Comparison of ENCODE assay signal across 17 mouse cellular contexts in genomic region chr13:68820858-68821579, GRCm38 (mm10).
A peak's percentile ranks its signal among the peaks of the same experiment; 100 is the strongest.
DNase-seq lines count a peak whose midpoint lies in the region; ATAC-seq and TF ChIP-seq lines count a peak whose summit lies in the region.
"Had no signal": no experiment of that assay in that cellular context is flagged by ENCODE, and none has a peak within 500 bp of the region (broad histone marks: within the 10 kb centered on the region; RNA-seq: fewer than 3 reads in every experiment).

No protein-coding gene starts in this region.

- H3K4me2 ChIP-seq in liver, embryonic 12.5 days: no peak overlapping the region
- no peak overlapping the region for H3K4me2 ChIP-seq in limb, embryonic 15.5 days
- H3K4me2 ChIP-seq: limb, embryonic 12.5 days; midbrain, embryonic 12.5 days had no signal

- intact Hi-C loops in heart, postnatal 10 days (cut with DNase I): no loop called here

- H3K27me3 ChIP-seq in heart, embryonic 10.5 days (ENCODE audit: insufficient read depth, poor library complexity, severe bottlenecking): no peaks in the 10 kb centered on the region
- no peaks in the 10 kb centered on the region for H3K27me3 ChIP-seq in liver, adult 2 months (ENCODE audit: control insufficient read depth, insufficient read depth, low read length)
- H3K27me3 ChIP-seq in liver, embryonic 12.5 days (replicated peaks): no peaks in the 10 kb centered on the region
- no peaks in the 10 kb centered on the region for H3K27me3 ChIP-seq in limb, embryonic 15.5 days
- H3K27me3 ChIP-seq: limb, embryonic 12.5 days; midbrain, embryonic 12.5 days had no signal

- TF ChIP-seq CTCF in liver, adult 2 months (IDR thresholded peaks at IDR 0.05; ENCODE audit: low read depth, low read length): no peak

- ATAC-seq in liver, embryonic 12.5 days: no peak
- ATAC-seq in limb, embryonic 15.5 days (ENCODE audit: insufficient number of reproducible peaks, low FRiP score, low TSS enrichment, low read depth): peak; percentile 73
- no peak for ATAC-seq in frontal cortex, adult (ENCODE audit: low TSS enrichment)
- ATAC-seq: inflammation-experienced regulatory T-cells, adult 6 months had no signal

- peak; percentile 7 to 18 for DNase-seq in heart, postnatal 10 days
- no peak for DNase-seq in heart, embryonic 10.5 days (ENCODE audit: low spot score)
- DNase-seq in liver, adult 2 months (ENCODE audit: extremely low read depth, low read depth, low spot score): peak; percentile 5
- DNase-seq in lung, postnatal 36 days: peak; percentile 54
- no peak for DNase-seq in right cerebral cortex, adult 2 months (ENCODE audit: low spot score in 2 of 2)
- DNase-seq: cerebellum, postnatal 25 days; thymus, postnatal 14 days had no signal

- H3K4me1 ChIP-seq in heart, embryonic 10.5 days: no peaks in the 10 kb centered on the region
- no peaks in the 10 kb centered on the region for H3K4me1 ChIP-seq in liver, adult 2 months (ENCODE audit: control insufficient read depth, insufficient read depth, low read length)
- H3K4me1 ChIP-seq in liver, embryonic 12.5 days: no peaks in the 10 kb centered on the region
- H3K4me1 ChIP-seq in limb, embryonic 15.5 days: peaks cover 3% of the 10 kb centered on the region; the same call in 1 of the 2 replicates
- H3K4me1 ChIP-seq: forebrain, embryonic 10.5 days; limb, embryonic 12.5 days; midbrain, embryonic 12.5 days had no signal

- no peaks in the 10 kb centered on the region for H3K36me3 ChIP-seq in heart, embryonic 10.5 days
- no peaks in the 10 kb centered on the region for H3K36me3 ChIP-seq in liver, adult 2 months (ENCODE audit: control insufficient read depth, insufficient read depth, low read length)
- H3K36me3 ChIP-seq in liver, embryonic 12.5 days: no peaks in the 10 kb centered on the region
- no peaks in the 10 kb centered on the region for H3K36me3 ChIP-seq in limb, embryonic 15.5 days
- H3K36me3 ChIP-seq: forebrain, embryonic 10.5 days; limb, embryonic 12.5 days; midbrain, embryonic 12.5 days had no signal

- no peak for TF ChIP-seq POLR2A in liver, adult 2 months (IDR thresholded peaks at IDR 0.05; ENCODE audit: extremely low read depth, insufficient read depth, low read length)

- H3K9ac ChIP-seq in liver, adult 2 months (ENCODE audit: low read depth, low read length): no peak overlapping the region
- H3K9ac ChIP-seq in liver, embryonic 12.5 days: no peak overlapping the region
- H3K9ac ChIP-seq in limb, embryonic 15.5 days: no peak overlapping the region
- H3K9ac ChIP-seq: limb, embryonic 12.5 days; midbrain, embryonic 12.5 days had no signal

- H3K79me2 ChIP-seq in liver, adult 2 months (ENCODE audit: control insufficient read depth, insufficient read depth, low read length): no peaks in the 10 kb centered on the region

- WGBS in heart, embryonic 10.5 days: 83% methylated on average over 13 of the region's 13 CpGs
- WGBS in liver, adult 2 months: 72% methylated on average over 13 of the region's 13 CpGs
- WGBS in liver, embryonic 12.5 days (ENCODE audit: insufficient replicate concordance): 68% methylated on average over 13 of the region's 13 CpGs
- 67% methylated on average over 13 of the region's 13 CpGs for WGBS in limb, embryonic 15.5 days

- no peak overlapping the region for H3K4me3 ChIP-seq in heart, embryonic 10.5 days
- no peak overlapping the region for H3K4me3 ChIP-seq in liver, adult 2 months (ENCODE audit: insufficient read depth, low read depth, low read length)
- no peak overlapping the region for H3K4me3 ChIP-seq in liver, embryonic 12.5 days
- no peak overlapping the region for H3K4me3 ChIP-seq in limb, embryonic 15.5 days
- H3K4me3 ChIP-seq: forebrain, embryonic 10.5 days; heart, adult 2 months; limb, embryonic 12.5 days; midbrain, embryonic 12.5 days; myocyte had no signal

- no peak overlapping the region for H3K27ac ChIP-seq in heart, embryonic 10.5 days
- no peak overlapping the region for H3K27ac ChIP-seq in liver, adult 2 months (replicated peaks; ENCODE audit: insufficient read depth, low read depth, low read length)
- H3K27ac ChIP-seq in liver, embryonic 12.5 days: no peak overlapping the region
- peak overlapping the region; percentile 44; the same call in 1 of the 2 replicates for H3K27ac ChIP-seq in limb, embryonic 15.5 days
- H3K27ac ChIP-seq: forebrain, embryonic 10.5 days; heart, adult 2 months; limb, embryonic 12.5 days; macrophage; midbrain, embryonic 12.5 days had no signal

- no peaks in the 10 kb centered on the region for H3K9me3 ChIP-seq in heart, embryonic 10.5 days
- peaks cover 25% of the 10 kb centered on the region for H3K9me3 ChIP-seq in liver, embryonic 12.5 days (replicated peaks)
- no peaks in the 10 kb centered on the region for H3K9me3 ChIP-seq in limb, embryonic 15.5 days
- H3K9me3 ChIP-seq: forebrain, embryonic 10.5 days; limb, embryonic 12.5 days; midbrain, embryonic 12.5 days had no signal

Comparison
In these comparisons a context has a peak if more than half of its experiments do, and no peak if none do; other contexts are left out.
1. DNase-seq: peak in heart, postnatal 10 days (2 of 2), liver, adult 2 months (single experiment) and lung, postnatal 36 days (single experiment); none in heart, embryonic 10.5 days (single experiment) and right cerebral cortex, adult 2 months (0 of 2).